Mouse (Mus musculus) liver, embryonic 14.5 days (tissue): ENCODE measurements around the gene 2210010C04Rik.

Source experiments
- CTCF ChIP-seq: IDR thresholded peaks from 2 replicates; pipeline ENCODE4 v1.5.1; 2016; ENCODE audit warnings: antibody characterized with exemption, low read depth, control low read depth
- EP300 ChIP-seq: IDR thresholded peaks from 2 replicates; pipeline ENCODE4 v1.6.1; 2016; ENCODE audit warnings: antibody characterized with exemption, low read depth

DNA sequence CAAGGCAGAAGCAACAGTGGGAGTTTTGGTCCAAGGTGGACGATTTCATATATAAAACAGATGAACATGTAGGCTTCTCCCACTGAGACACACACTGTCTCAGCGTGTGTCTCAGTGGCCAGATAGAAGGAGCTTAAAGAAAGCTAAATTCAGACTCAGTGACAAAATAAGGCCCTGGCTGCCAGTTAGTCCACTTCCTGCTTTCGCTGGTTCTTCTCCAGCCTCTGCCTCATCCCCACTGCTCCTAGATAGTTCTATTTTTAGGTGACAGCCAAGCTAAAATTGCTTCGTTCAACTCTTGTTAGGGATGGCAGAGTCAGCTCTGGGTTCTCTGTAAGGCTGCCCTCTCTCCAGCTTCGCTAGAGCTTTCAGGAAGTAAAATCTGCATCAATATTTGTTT lies 22.3 kb upstream of the 2210010C04Rik start:
- no peak for TF ChIP-seq EP300
- no peak for TF ChIP-seq CTCF
